Mouse (Mus musculus) ovary, adult 2 months (tissue): ENCODE results near the gene Gm20909. TPM values are rescaled to one million over a fixed set of nuclear protein-coding genes. Genes with fewer than 3 reads are reported as not detected.

Experiments
- polyA plus RNA-seq: library from polyadenylated mRNA; depleted of rRNA; stranded (reverse); fragments of >200 nt; gene quantifications from 2 replicates; pipeline ENCODE4 v1.2.3, GENCODE M21; 2012; rRNA removed

Gm20909 gene
- not detected in 2 replicates for polyA plus RNA-seq

GRCm38 (mm10) chrY:21164270-21164669, at the start of gene Gm20909:
Gm20909 (plus strand) TSS chrY:21164570.

Other genes starting within 250 kb of the Gm20909 start
- gene Gm29866, start 170.9 kb upstream of the Gm20909 start, polyA plus RNA-seq, result not detected in 2 replicates
- gene Gm20865, start 77.0 kb downstream of the Gm20909 start, polyA plus RNA-seq, result not detected in 2 replicates